Mouse (Mus musculus): ENCODE data around the gene H2-Q2.
"Not testable (repeated sequence)": the region's sequence is repeated elsewhere in the genome, so short reads cannot be mapped to it uniquely, and the experiment has no call there.

The H2-Q2 gene

GRCm38 (mm10) chr17:35359470-35359862 is 17.4 kb downstream of the H2-Q2 start:
- no peak for DNase-seq (ENCODE audit: inconsistent age in 2 of 2, low spot score in 1 of 2)

- peak; percentile 94 to 98 for DNase-seq (ENCODE audit: inconsistent age in 2 of 2, low spot score in 1 of 2)
Observed at GRCm38 (mm10) chr17:35379369-35379728, 37.3 kb downstream of the H2-Q2 start, which contains the start of gene H2-Q4. Gene H2-Q4 (plus strand): TSS chr17:35379617.

- DNase-seq (ENCODE audit: inconsistent age in 2 of 2, low spot score in 1 of 2) = peak; percentile 53 to 89
Observed at GRCm38 (mm10) chr17:35379729-35380451, 37.8 kb downstream of the H2-Q2 start.

- DNase-seq (ENCODE audit: inconsistent age in 2 of 2, low spot score in 1 of 2) = peak in 1 of 2 experiments; percentile 57
Observed at GRCm38 (mm10) chr17:35389796-35390195, 47.8 kb downstream of the H2-Q2 start.

- DNase-seq (ENCODE audit: inconsistent age in 2 of 2, low spot score in 1 of 2) = not testable (repeated sequence)
Observed at GRCm38 (mm10) chr17:35392671-35393070, 50.6 kb downstream of the H2-Q2 start.

- DNase-seq (ENCODE audit: inconsistent age in 2 of 2, low spot score in 1 of 2) = peak; percentile 35 to 59
Observed at GRCm38 (mm10) chr17:35393864-35394800, 52.1 kb downstream of the H2-Q2 start.
